Mouse (Mus musculus) liver, embryonic 11.5 days (tissue): ENCODE measurements around the gene S100a3. TPM values are rescaled to one million over a fixed set of nuclear protein-coding genes. Genes with fewer than 3 reads are reported as not detected.
A peak's percentile ranks its signal among the peaks of the same experiment; 100 is the strongest.

Experiments used
- ATAC-seq: fragments of 200-750 bp; cut with Nextera tagmentation; replicated peaks from 2 replicates; pipeline ENCODE4 v1.8.0; 2017; ENCODE audit warnings: moderate number of reproducible peaks, mild to moderate bottlenecking, moderate TSS enrichment, moderate library complexity; ENCODE audit not compliant: low FRiP score
- DNase-seq: peaks from one replicate; pipeline ENCODE4 v3.0.0-alpha.2; 2017; ENCODE audit warnings: low spot score
- H3K27ac ChIP-seq: fragments of 300-500 bp; sonication (generic); 2 replicates; pipeline ENCODE4 v1.5.1; 2014; ENCODE audit warnings: mild to moderate bottlenecking, low read depth, low read length, control low read depth
- H3K27me3 ChIP-seq: fragments of 300-500 bp; sonication (generic); replicated peaks from 2 replicates; pipeline ENCODE4 v1.6.1; 2014; ENCODE audit warnings: low read length, mixed read lengths; ENCODE audit not compliant: control insufficient read depth, insufficient read depth
- H3K36me3 ChIP-seq: fragments of 300-500 bp; sonication (generic); 2 replicates; pipeline ENCODE4 v1.6.1; 2014; ENCODE audit warnings: mild to moderate bottlenecking, low read length, moderate library complexity, mixed read lengths; ENCODE audit not compliant: control insufficient read depth, insufficient read depth
- H3K4me1 ChIP-seq: fragments of 300-500 bp; sonication (generic); replicated peaks from 2 replicates; pipeline ENCODE4 v1.6.1; 2014; ENCODE audit warnings: low read length, mixed read lengths; ENCODE audit not compliant: control insufficient read depth, insufficient read depth
- H3K4me2 ChIP-seq: fragments of 300-500 bp; sonication (generic); 2 replicates; pipeline ENCODE4 v1.6.1; 2014; ENCODE audit warnings: mild to moderate bottlenecking, control low read depth, moderate library complexity
- H3K4me3 ChIP-seq: fragments of 300-500 bp; sonication (generic); 2 replicates; pipeline ENCODE4 v1.5.1; 2014; ENCODE audit warnings: low read depth, low read length, control low read depth
- H3K9ac ChIP-seq: fragments of 300-500 bp; sonication (generic); 2 replicates; pipeline ENCODE4 v1.6.1; 2014; ENCODE audit warnings: low read depth, low read length, control low read depth
- H3K9me3 ChIP-seq: fragments of 300-500 bp; sonication (generic); 2 replicates; pipeline ENCODE4 v1.6.1; 2016; ENCODE audit warnings: low read length, inconsistent platforms, mixed read lengths; ENCODE audit not compliant: control insufficient read depth
- whole genome bisulfite sequencing: fragments of 180-500 bp; shearing (Covaris S2); extraction: QIAGEN DNeasy Blood & Tissue Kit; methylation state at CpG from one replicate; pipeline ENCODE4 v1.1.7; 2014; 5-methylcytosine and 5-hydroxymethylcytosine counted together
- polyA plus RNA-seq: library from polyadenylated mRNA; unstranded; fragments of >200 nt; fragmentation: Nextera tagmentation; extraction: Ambion mirVana; gene quantifications from 2 replicates; pipeline ENCODE4 v1.2.1, GENCODE M21; 2014

S100a3 gene
- polyA plus RNA-seq, 1 experiment from 2014 or later: not detected

GRCm38 (mm10) chr3:90603623-90604022 lies 43.2 kb downstream of the S100a3 start, which contains the start of gene S100a4:
Gene S100a4 (plus strand): TSS chr3:90603771.
- WGBS: 30% methylated on average over 3 of the region's 3 CpGs
- Histone ChIP-seq H3K9ac (no peak within 1 kb of the TSS), H3K27ac (no peak within 1 kb of the TSS), H3K27me3 (no peaks in the 10 kb centered on the region), H3K4me3 (no peak within 1 kb of the TSS), H3K4me1 (no peaks in the 10 kb centered on the region), H3K9me3 (no peaks in the 10 kb centered on the region), H3K4me2 (no peak within 1 kb of the TSS), H3K36me3 (no peaks in the 10 kb centered on the region)
- ATAC-seq (0 out of 2 replicates have a peak, but pooled peaks have one; percentile 35), DNase-seq (no peak)

GRCm38 (mm10) chr3:90604416-90604815 lies 44.0 kb downstream of the S100a3 start:
- H3K27me3 ChIP-seq: no peaks in the 10 kb centered on the region
- no peak overlapping the region for H3K4me3 ChIP-seq
- no peaks in the 10 kb centered on the region for H3K4me1 ChIP-seq
- no peak for DNase-seq
- H3K27ac ChIP-seq: no peak overlapping the region
- H3K4me2 ChIP-seq: no peak overlapping the region
- no peak overlapping the region for H3K9ac ChIP-seq
- 73% methylated on average over 4 of the region's 4 CpGs for WGBS
- H3K9me3 ChIP-seq: no peaks in the 10 kb centered on the region
- no peak for ATAC-seq
- H3K36me3 ChIP-seq: no peaks in the 10 kb centered on the region

GRCm38 (mm10) chr3:90605049-90605448 lies 44.7 kb downstream of the S100a3 start:
- H3K4me3 ChIP-seq: no peak overlapping the region
- no peaks in the 10 kb centered on the region for H3K36me3 ChIP-seq
- no peaks in the 10 kb centered on the region for H3K27me3 ChIP-seq
- WGBS: 44% methylated on average over 3 of the region's 3 CpGs
- no peaks in the 10 kb centered on the region for H3K9me3 ChIP-seq
- no peak for DNase-seq
- no peak for ATAC-seq
- no peak overlapping the region for H3K4me2 ChIP-seq
- H3K9ac ChIP-seq: no peak overlapping the region
- no peak overlapping the region for H3K27ac ChIP-seq
- H3K4me1 ChIP-seq: no peaks in the 10 kb centered on the region

- no peak overlapping the region for H3K4me3 ChIP-seq
- 74% methylated on average over 2 of the region's 2 CpGs for WGBS
- no peak overlapping the region for H3K27ac ChIP-seq
Measured at GRCm38 (mm10) chr3:90605736-90606135, 45.4 kb downstream of the S100a3 start.

GRCm38 (mm10) chr3:90606185-90606584 lies 45.8 kb downstream of the S100a3 start:
- Histone ChIP-seq H3K36me3 (no peaks in the 10 kb centered on the region), H3K27me3 (no peaks in the 10 kb centered on the region), H3K4me2 (no peak overlapping the region), H3K9me3 (no peaks in the 10 kb centered on the region), H3K27ac (no peak overlapping the region), H3K4me1 (no peaks in the 10 kb centered on the region), H3K9ac (no peak overlapping the region), H3K4me3 (no peak overlapping the region)
- 84% methylated on average over 6 of the region's 6 CpGs for WGBS
- ATAC-seq (no peak), DNase-seq (no peak)

More at GRCm38 (mm10) chr3:90605736-90606135, 45.4 kb downstream of the S100a3 start:
- Histone ChIP-seq H3K9ac (no peak overlapping the region), H3K36me3 (no peaks in the 10 kb centered on the region), H3K4me1 (no peaks in the 10 kb centered on the region), H3K9me3 (no peaks in the 10 kb centered on the region), H3K27me3 (no peaks in the 10 kb centered on the region), H3K4me2 (no peak overlapping the region)
- DNase-seq: no peak
- ATAC-seq: no peak

- Histone ChIP-seq H3K4me3 (no peak overlapping the region), H3K27ac (no peak overlapping the region), H3K36me3 (no peaks in the 10 kb centered on the region), H3K4me1 (no peaks in the 10 kb centered on the region), H3K9me3 (no peaks in the 10 kb centered on the region), H3K27me3 (no peaks in the 10 kb centered on the region), H3K9ac (no peak overlapping the region), H3K4me2 (no peak overlapping the region)
- ATAC-seq: no peak
- no peak for DNase-seq
- 86% methylated on average over 3 of the region's 3 CpGs for WGBS
Measured at GRCm38 (mm10) chr3:90607361-90607760, 47.0 kb downstream of the S100a3 start.

GRCm38 (mm10) chr3:90608223-90608622 lies 47.8 kb downstream of the S100a3 start, which contains the start of gene S100a5:
Gene S100a5 (plus strand): TSS chr3:90608523.
- DNase-seq: no peak
- no peaks in the 10 kb centered on the region for H3K9me3 ChIP-seq
- no peak within 1 kb of the TSS for H3K9ac ChIP-seq
- H3K4me2 ChIP-seq: no peak within 1 kb of the TSS
- 0 out of 2 replicates have a peak, but pooled peaks cover 3% of the 10 kb centered on the region for H3K4me1 ChIP-seq
- no peaks in the 10 kb centered on the region for H3K36me3 ChIP-seq
- H3K27me3 ChIP-seq: no peaks in the 10 kb centered on the region
- H3K4me3 ChIP-seq: no peak within 1 kb of the TSS
- 52% methylated on average over 3 of the region's 3 CpGs for WGBS
- ATAC-seq: no peak
- H3K27ac ChIP-seq: no peak within 1 kb of the TSS

GRCm38 (mm10) chr3:90609102-90609501 lies 48.7 kb downstream of the S100a3 start:
- Histone ChIP-seq H3K27me3 (no peaks in the 10 kb centered on the region), H3K4me1 (0 out of 2 replicates have a peak, but pooled peaks cover 3% of the 10 kb centered on the region), H3K27ac (no peak overlapping the region), H3K9ac (no peak overlapping the region), H3K4me3 (no peak overlapping the region), H3K4me2 (no peak overlapping the region), H3K9me3 (no peaks in the 10 kb centered on the region), H3K36me3 (no peaks in the 10 kb centered on the region)
- DNase-seq (no peak), ATAC-seq (no peak)

- WGBS: 82% methylated on average over 3 of the region's 3 CpGs
- no peak overlapping the region for H3K4me3 ChIP-seq
- no peak overlapping the region for H3K27ac ChIP-seq
- no peak overlapping the region for H3K4me2 ChIP-seq
- H3K36me3 ChIP-seq: no peaks in the 10 kb centered on the region
- H3K9ac ChIP-seq: no peak overlapping the region
- DNase-seq (no peak), ATAC-seq (no peak)
- H3K4me1 ChIP-seq: 0 out of 2 replicates have a peak, but pooled peaks cover 3% of the 10 kb centered on the region
- H3K27me3 ChIP-seq: no peaks in the 10 kb centered on the region
- H3K9me3 ChIP-seq: no peaks in the 10 kb centered on the region
Measured at GRCm38 (mm10) chr3:90611494-90611893, 51.1 kb downstream of the S100a3 start.
